Mouse (Mus musculus) MEL (cell line): Measurements from ENCODE around the gene March5. TPM values are rescaled to one million over a fixed set of nuclear protein-coding genes. Genes with fewer than 3 reads are reported as not detected.

ENCODE experiments used
- DNase-seq: peaks from one replicate; pipeline ENCODE4 v3.0.0; 2011; ENCODE audit warnings: low read depth, low spot score
- H3K27ac ChIP-seq: 2 replicates; pipeline ENCODE4 v1.5.1; 2012; ENCODE audit warnings: low read depth, mild to moderate bottlenecking, control low read depth, low read length, moderate library complexity; ENCODE audit not compliant: control insufficient read depth
- H3K27me3 ChIP-seq, 2 experiments: fragments of 150-350 bp in 1 of 2; sonication (generic) in 1 of 2; 2 replicates each; pipeline ENCODE4 v1.6.1; 2012; ENCODE audit warnings: low read length in 2 of 2, mild to moderate bottlenecking in 2 of 2, improper control_type of control experiment in 1 of 2, moderate library complexity in 1 of 2; ENCODE audit not compliant: insufficient read depth in 2 of 2, control insufficient read depth in 1 of 2
- H3K36me3 ChIP-seq, 2 experiments: 2 replicates each; pipeline ENCODE4 v1.6.1; 2012 to 2014; ENCODE audit warnings: low read length in 2 of 2, improper control_type of control experiment in 1 of 2, inconsistent platforms in 1 of 2, mild to moderate bottlenecking in 1 of 2; ENCODE audit not compliant: insufficient read depth in 2 of 2, control insufficient read depth in 1 of 2
- H3K4me1 ChIP-seq, 2 experiments: fragments of 150-350 bp in 1 of 2; sonication (generic) in 1 of 2; 2 replicates each; pipeline ENCODE4 v1.6.1; 2012; ENCODE audit warnings: low read length in 2 of 2, improper control_type of control experiment in 1 of 2, mild to moderate bottlenecking in 1 of 2; ENCODE audit not compliant: insufficient read depth in 2 of 2, control insufficient read depth in 1 of 2
- H3K4me3 ChIP-seq, 2 experiments: fragments of 150-350 bp in 1 of 2; sonication (generic) in 1 of 2; 2 replicates each; pipeline ENCODE4 v1.5.1; 2012; ENCODE audit warnings: low read depth in 2 of 2, low read length in 2 of 2, mild to moderate bottlenecking in 2 of 2, moderate library complexity in 2 of 2, control low read depth in 1 of 2, improper control_type of control experiment in 1 of 2; ENCODE audit not compliant: control insufficient read depth in 1 of 2, insufficient read depth in 1 of 2
- H3K79me2 ChIP-seq: 2 replicates; pipeline ENCODE4 v1.6.1; 2012; ENCODE audit warnings: mild to moderate bottlenecking, low read length, moderate library complexity; ENCODE audit not compliant: control insufficient read depth, poor library complexity, insufficient read depth
- H3K9ac ChIP-seq: 2 replicates; pipeline ENCODE4 v1.6.1; 2012; ENCODE audit warnings: low read depth, mild to moderate bottlenecking, control low read depth, low read length, moderate library complexity; ENCODE audit not compliant: control insufficient read depth, poor library complexity, severe bottlenecking
- H3K9me3 ChIP-seq: fragments of 150-350 bp; sonication (generic); replicated peaks from 2 replicates; pipeline ENCODE4 v1.6.1; 2012; ENCODE audit warnings: mild to moderate bottlenecking, low read length, improper control_type of control experiment, moderate library complexity; ENCODE audit not compliant: insufficient read depth
- BHLHE40 ChIP-seq: IDR thresholded peaks from 2 replicates; pipeline ENCODE4 v1.6.1; 2012; ENCODE audit warnings: low read depth, mild to moderate bottlenecking, inconsistent platforms, low read length, improper control_type of control experiment, borderline replicate concordance
- CHD1 ChIP-seq: IDR thresholded peaks from 2 replicates; pipeline ENCODE4 v1.6.1; 2012; ENCODE audit warnings: low read depth, mild to moderate bottlenecking, inconsistent platforms, low read length, improper control_type of control experiment
- CHD2 ChIP-seq: IDR thresholded peaks from 2 replicates; pipeline ENCODE4 v1.6.1; 2011; ENCODE audit warnings: low read length, improper control_type of control experiment
- ELF1 ChIP-seq: IDR thresholded peaks from 2 replicates; pipeline ENCODE4 v1.6.1; 2014; ENCODE audit warnings: low read depth, mild to moderate bottlenecking, inconsistent platforms, low read length, improper control_type of control experiment, moderate library complexity
- EP300 ChIP-seq, 2 experiments: IDR thresholded peaks; 2 replicates each; pipeline ENCODE4 v1.6.1; 2011; ENCODE audit warnings: improper control_type of control experiment in 2 of 2, low read length in 2 of 2, low read depth in 1 of 2, mild to moderate bottlenecking in 1 of 2
- GABPA ChIP-seq: IDR thresholded peaks from 2 replicates; pipeline ENCODE4 v1.6.1; 2012; ENCODE audit warnings: low read depth, mild to moderate bottlenecking, inconsistent platforms, low read length, improper control_type of control experiment, moderate library complexity
- GATA1 ChIP-seq: IDR thresholded peaks from 2 replicates; pipeline ENCODE4 v1.6.1; 2011; ENCODE audit warnings: low read depth, low read length, improper control_type of control experiment
- HCFC1 ChIP-seq: IDR thresholded peaks from 2 replicates; pipeline ENCODE4 v1.6.1; 2012; ENCODE audit warnings: low read depth, mild to moderate bottlenecking, inconsistent platforms, low read length, improper control_type of control experiment, moderate library complexity
- JUND ChIP-seq: IDR thresholded peaks from 2 replicates; pipeline ENCODE4 v1.6.1; 2011; ENCODE audit warnings: low read depth, mild to moderate bottlenecking, improper control_type of control experiment, low read length
- KAT2A ChIP-seq: conservative IDR thresholded peaks from 2 replicates; pipeline ENCODE4 v1.6.1; 2012; ENCODE audit warnings: low read depth, low read length, improper control_type of control experiment, inconsistent platforms
- MAZ ChIP-seq: IDR thresholded peaks from 2 replicates; pipeline ENCODE4 v1.6.1; 2012; ENCODE audit warnings: low read depth, mild to moderate bottlenecking, inconsistent platforms, low read length, improper control_type of control experiment
- MEF2A ChIP-seq: IDR thresholded peaks from 2 replicates; pipeline ENCODE4 v1.6.1; 2014; ENCODE audit warnings: low read depth, mild to moderate bottlenecking, inconsistent platforms, low read length, improper control_type of control experiment; ENCODE audit not compliant: poor library complexity, insufficient replicate concordance, severe bottlenecking; ENCODE audit errors: extremely low read depth
- MXI1 ChIP-seq: IDR thresholded peaks from 2 replicates; pipeline ENCODE4 v1.6.1; 2011; ENCODE audit warnings: mild to moderate bottlenecking, low read depth, low read length, improper control_type of control experiment
- MYB ChIP-seq: IDR thresholded peaks from 2 replicates; pipeline ENCODE4 v1.6.1; 2011; ENCODE audit warnings: mild to moderate bottlenecking, low read depth, low read length, improper control_type of control experiment
- MYC ChIP-seq: IDR thresholded peaks from 2 replicates; pipeline ENCODE4 v1.6.1; 2011; ENCODE audit warnings: low read depth, mild to moderate bottlenecking, low read length, improper control_type of control experiment, moderate library complexity
- NELFE ChIP-seq: IDR thresholded peaks from 2 replicates; pipeline ENCODE4 v1.6.1; 2011; ENCODE audit warnings: low read depth, low read length, improper control_type of control experiment
- NRF1 ChIP-seq: IDR thresholded peaks from 2 replicates; pipeline ENCODE4 v1.6.1; 2014; ENCODE audit warnings: low read depth, mild to moderate bottlenecking, inconsistent platforms, low read length, improper control_type of control experiment, moderate library complexity; ENCODE audit not compliant: poor library complexity, insufficient read depth, severe bottlenecking
- POLR2A ChIP-seq, 2 experiments: IDR thresholded peaks; 2 replicates each; pipeline ENCODE4 v1.6.1; 2011 to 2012; ENCODE audit warnings: low read length in 2 of 2, mild to moderate bottlenecking in 2 of 2, control low read depth in 1 of 2, improper control_type of control experiment in 1 of 2, low read depth in 1 of 2, moderate library complexity in 1 of 2; ENCODE audit not compliant: control insufficient read depth in 1 of 2, insufficient read depth in 1 of 2, poor library complexity in 1 of 2
- RAD21 ChIP-seq: IDR thresholded peaks from 2 replicates; pipeline ENCODE4 v1.6.1; 2011; ENCODE audit warnings: mild to moderate bottlenecking, low read depth, low read length, improper control_type of control experiment
- SMC3 ChIP-seq: IDR thresholded peaks from 2 replicates; pipeline ENCODE4 v1.6.1; 2011; ENCODE audit warnings: low read depth, low read length, improper control_type of control experiment
- TAL1 ChIP-seq: IDR thresholded peaks from 2 replicates; pipeline ENCODE4 v1.6.1; 2012; ENCODE audit warnings: mild to moderate bottlenecking, inconsistent platforms, low read length, moderate library complexity, mixed read lengths
- TBP ChIP-seq: IDR thresholded peaks from 2 replicates; pipeline ENCODE4 v1.8.0; 2011; ENCODE audit warnings: low read depth, low read length, improper control_type of control experiment
- TCF12 ChIP-seq: IDR thresholded peaks from 2 replicates; pipeline ENCODE4 v1.6.1; 2014; ENCODE audit warnings: low read depth, mild to moderate bottlenecking, inconsistent platforms, low read length, improper control_type of control experiment, moderate library complexity
- UBTF ChIP-seq: IDR thresholded peaks from 2 replicates; pipeline ENCODE4 v1.6.1; 2012; ENCODE audit warnings: low read depth, mild to moderate bottlenecking, inconsistent platforms, low read length, improper control_type of control experiment, moderate library complexity, borderline replicate concordance; ENCODE audit not compliant: insufficient read depth
- USF1 ChIP-seq: IDR thresholded peaks from 2 replicates; pipeline ENCODE4 v1.6.1; 2014; ENCODE audit warnings: low read depth, mild to moderate bottlenecking, inconsistent platforms, low read length, improper control_type of control experiment, moderate library complexity
- USF2 ChIP-seq, 2 experiments: IDR thresholded peaks; 2 replicates each; pipeline ENCODE4 v1.6.1; 2011 to 2012; ENCODE audit warnings: improper control_type of control experiment in 2 of 2, low read length in 2 of 2, borderline replicate concordance in 1 of 2, inconsistent platforms in 1 of 2, low read depth in 1 of 2, mild to moderate bottlenecking in 1 of 2; ENCODE audit not compliant: insufficient read depth in 1 of 2
- ZC3H11A ChIP-seq: IDR thresholded peaks from 2 replicates; pipeline ENCODE4 v1.6.1; 2012; ENCODE audit warnings: low read depth, mild to moderate bottlenecking, inconsistent platforms, low read length, improper control_type of control experiment
- ZKSCAN1 ChIP-seq: IDR thresholded peaks from 2 replicates; pipeline ENCODE4 v1.6.1; 2012; ENCODE audit warnings: low read depth, mild to moderate bottlenecking, inconsistent platforms, low read length, improper control_type of control experiment, moderate library complexity
- ZMIZ1 ChIP-seq: IDR thresholded peaks from 2 replicates; pipeline ENCODE4 v1.6.1; 2012; ENCODE audit warnings: low read depth, mild to moderate bottlenecking, inconsistent platforms, low read length, improper control_type of control experiment, moderate library complexity
- ZNF384 ChIP-seq: IDR thresholded peaks from 2 replicates; pipeline ENCODE4 v1.6.1; 2012; ENCODE audit warnings: low read depth, mild to moderate bottlenecking, inconsistent platforms, low read length, improper control_type of control experiment
- polyA plus RNA-seq, 2 experiments: library from polyadenylated mRNA; stranded (reverse) in 1 of 2; unstranded in 1 of 2; fragments of >175 nt in 1 of 2; fragments of >200 nt in 1 of 2; gene quantifications; 2 replicates each; pipeline versions ENCODE4 v1.2.1 to v1.2.4; 2012; ENCODE audit warnings: low replicate concordance in 2 of 2, low read depth in 1 of 2; ENCODE audit not compliant: insufficient read length in 2 of 2, insufficient read depth in 1 of 2, missing spikeins in 1 of 2
- total RNA-seq: library from RNA; depleted of rRNA; stranded (reverse); fragments of 300-350 nt; gene quantifications from 2 replicates; pipeline ENCODE4 v1.2.3, GENCODE M21; 2012

The March5 gene
- total and polyA plus RNA-seq, 3 experiments: 68.5 to 83.5 TPM; not detected in 1

DNA sequence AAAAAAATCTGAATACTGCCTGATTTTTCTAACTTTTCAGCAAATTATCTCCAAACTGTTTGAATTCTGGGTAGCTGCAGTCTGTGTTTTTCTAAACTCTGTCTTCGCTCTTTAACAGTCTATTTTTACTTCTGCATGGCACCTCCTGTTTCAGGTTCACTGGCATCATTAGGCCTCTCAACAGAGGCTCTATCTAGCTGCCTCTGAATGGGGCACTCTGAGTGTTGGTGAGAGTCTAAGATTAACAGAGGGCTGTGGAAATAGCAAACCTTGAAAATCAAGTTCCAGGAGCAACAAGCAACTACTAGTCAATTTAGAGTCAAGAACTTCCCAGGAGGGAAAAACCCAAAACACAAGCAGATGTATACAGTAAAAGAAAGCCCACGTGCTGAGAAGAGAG lies 7.5 kb upstream of the March5 start:
- TF ChIP-seq KAT2A (no peak), ZC3H11A (no peak), TBP (no peak), TCF12 (no peak), ZMIZ1 (no peak), ZNF384 (no peak), MAZ (no peak), SMC3 (no peak), MXI1 (no peak), EP300 (IDR thresholded peaks at IDR 0.05; ENCODE audit: low read depth in 1 of 2, low read length in 2 of 2) (no peak), USF1 (no peak)

DNA sequence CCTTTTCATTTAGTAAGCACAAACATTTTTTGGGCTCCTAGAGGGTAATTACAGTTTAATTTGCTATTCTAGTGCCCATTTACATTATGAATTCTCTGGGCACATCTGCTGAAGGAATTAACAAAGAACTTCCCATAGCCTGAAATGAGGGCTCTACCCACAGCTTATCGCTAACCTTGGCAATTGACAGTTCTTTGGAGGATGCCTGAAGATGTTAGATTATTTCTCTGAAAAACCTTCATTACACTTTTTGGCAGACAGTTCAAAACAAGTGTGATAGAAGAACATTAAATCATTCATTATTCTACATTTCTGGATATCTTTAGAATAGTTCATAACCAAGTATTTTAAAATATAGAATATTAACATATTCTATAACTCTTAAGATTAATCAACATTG lies 4.0 kb upstream of the March5 start:
- DNase-seq: peak; percentile 57
- Histone ChIP-seq H3K9ac (no peak overlapping the region), H3K27me3 (no peaks in the 10 kb centered on the region), H3K27ac (peak overlapping the region; percentile 45), H3K79me2 (peaks cover 12% of the 10 kb centered on the region), H3K4me1 (peaks cover 19 to 21% of the 10 kb centered on the region in 2 experiments), H3K36me3 (peaks cover 0 to 30% of the 10 kb centered on the region in 2 experiments; a peak in 2 of 4 replicates), H3K9me3 (no peaks in the 10 kb centered on the region), H3K4me3 (no peak overlapping the region)
- TF ChIP-seq MEF2A: no peak
- no peak for TF ChIP-seq MYC
- no peak for TF ChIP-seq ZKSCAN1
- no peak for TF ChIP-seq USF2 (IDR thresholded peaks at IDR 0.05; ENCODE audit: borderline replicate concordance in 1 of 2, insufficient read depth in 1 of 2, low read depth in 1 of 2, low read length in 2 of 2)
- TF ChIP-seq ZC3H11A: no peak
- TF ChIP-seq NRF1: no peak
- no peak for TF ChIP-seq HCFC1
- no peak for TF ChIP-seq MAZ
- no peak for TF ChIP-seq CHD2
- TF ChIP-seq USF1: no peak
- TF ChIP-seq MYB: no peak
- TF ChIP-seq NELFE: no peak
- TF ChIP-seq TAL1: peak; percentile 67
- TF ChIP-seq ZMIZ1: no peak
- TF ChIP-seq KAT2A: no peak
- TF ChIP-seq CHD1: no peak
- TF ChIP-seq JUND: no peak
- TF ChIP-seq TCF12: peak; percentile 93
- TF ChIP-seq ELF1: no peak
- TF ChIP-seq BHLHE40: no peak
- no peak for TF ChIP-seq RAD21
- no peak for TF ChIP-seq GABPA
- TF ChIP-seq EP300 (IDR thresholded peaks at IDR 0.05; ENCODE audit: low read depth in 1 of 2, low read length in 2 of 2): peak; percentile 88 to 92
- peak; percentile 89 for TF ChIP-seq GATA1
- no peak for TF ChIP-seq UBTF
- TF ChIP-seq SMC3: no peak
- TF ChIP-seq POLR2A (IDR thresholded peaks at IDR 0.05; ENCODE audit: control insufficient read depth in 1 of 2, insufficient read depth in 1 of 2, low read depth in 1 of 2, low read length in 2 of 2, poor library complexity in 1 of 2): no peak

More for the DNA sequence above, 7.5 kb upstream of the March5 start:
- no peaks in the 10 kb centered on the region for H3K79me2 ChIP-seq
- H3K27ac ChIP-seq: no peak overlapping the region
- H3K9ac ChIP-seq: no peak overlapping the region
- H3K9me3 ChIP-seq: no peaks in the 10 kb centered on the region
- peaks cover 10 to 12% of the 10 kb centered on the region in 2 experiments for H3K4me1 ChIP-seq
- H3K27me3 ChIP-seq: no peaks in the 10 kb centered on the region
- H3K4me3 ChIP-seq: no peak overlapping the region
- no peak for DNase-seq
- H3K36me3 ChIP-seq: peaks cover 0 to 19% of the 10 kb centered on the region in 2 experiments; a peak in 2 of 4 replicates
